Mouse (Mus musculus) forebrain, embryonic 14.5 days (tissue): ENCODE data around the gene Zscan20. TPM values are rescaled to one million over a fixed set of nuclear protein-coding genes. Genes with fewer than 3 reads are reported as not detected.
A peak's percentile ranks its signal among the peaks of the same experiment; 100 is the strongest.

Source experiments
- ATAC-seq: fragments of 200-750 bp; cut with Nextera tagmentation; 2 replicates; pipeline ENCODE4 v1.8.0; 2017; ENCODE audit warnings: mild to moderate bottlenecking, moderate library complexity
- DNase-seq: peaks from one replicate; pipeline ENCODE4 v3.0.0-alpha.2; 2015; ENCODE audit warnings: low spot score
- H3K27ac ChIP-seq: fragments of 300-500 bp; sonication (generic); 2 replicates; pipeline ENCODE4 v1.5.1; 2014; ENCODE audit warnings: low read depth, mild to moderate bottlenecking, control low read depth, low read length, moderate library complexity
- H3K27me3 ChIP-seq: fragments of 300-500 bp; sonication (generic); replicated peaks from 2 replicates; pipeline ENCODE4 v1.6.1; 2014; ENCODE audit warnings: low read length, control low read depth, mixed read lengths; ENCODE audit not compliant: control insufficient read depth, insufficient read depth
- H3K36me3 ChIP-seq: fragments of 300-500 bp; sonication (generic); 2 replicates; pipeline ENCODE4 v1.6.1; 2014; ENCODE audit warnings: low read length, control low read depth; ENCODE audit not compliant: control insufficient read depth, insufficient read depth
- H3K4me1 ChIP-seq: fragments of 300-500 bp; sonication (generic); 2 replicates; pipeline ENCODE4 v1.6.1; 2014; ENCODE audit warnings: antibody characterized with exemption, low read length, control low read depth; ENCODE audit not compliant: control insufficient read depth, insufficient read depth
- H3K4me2 ChIP-seq: fragments of 300-500 bp; sonication (generic); 2 replicates; pipeline ENCODE4 v1.6.1; 2014; ENCODE audit warnings: mild to moderate bottlenecking, control low read depth, low read length
- H3K4me3 ChIP-seq: fragments of 300-500 bp; sonication (generic); 2 replicates; pipeline ENCODE4 v1.5.1; 2014; ENCODE audit warnings: low read depth, low read length, control low read depth
- H3K9ac ChIP-seq: fragments of 300-500 bp; sonication (generic); 2 replicates; pipeline ENCODE4 v1.6.1; 2014; ENCODE audit warnings: mild to moderate bottlenecking, low read length, control low read depth, moderate library complexity
- H3K9me3 ChIP-seq: fragments of 300-500 bp; sonication (generic); replicated peaks from 2 replicates; pipeline ENCODE4 v1.6.1; 2016; ENCODE audit warnings: low read length, control low read depth, mixed read lengths; ENCODE audit not compliant: control insufficient read depth
- WGBS: fragments of 180-500 bp; shearing (Covaris S2); extraction: QIAGEN DNeasy Blood & Tissue Kit; methylation state at CpG from one replicate; pipeline ENCODE4 v1.1.7; 2014; 5-methylcytosine and 5-hydroxymethylcytosine counted together
- polyA plus RNA-seq: library from polyadenylated mRNA; unstranded; fragments of >200 nt; fragmentation: Nextera tagmentation; extraction: Ambion mirVana; gene quantifications from 2 replicates; pipeline ENCODE4 v1.2.1, GENCODE M21; 2014

Gene Zscan20
- polyA plus RNA-seq: 3.3 and 4.2 TPM in 2 replicates

- peaks cover 9% of the 10 kb centered on the region; the same call in 1 of the 2 replicates for H3K4me1 ChIP-seq
- WGBS: under 1% methylated on average over 24 of the region's 24 CpGs
- ATAC-seq (peak; percentile 98), DNase-seq (peak; percentile 100)
- no peaks in the 10 kb centered on the region for H3K36me3 ChIP-seq
- H3K27ac ChIP-seq: no peak within 1 kb of the TSS
- H3K4me2 ChIP-seq: peak within 1 kb of the TSS; percentile 48
- peak within 1 kb of the TSS; percentile 74 for H3K9ac ChIP-seq
- H3K4me3 ChIP-seq: peak within 1 kb of the TSS; percentile 53
- H3K27me3 ChIP-seq: no peaks in the 10 kb centered on the region
- no peaks in the 10 kb centered on the region for H3K9me3 ChIP-seq
Observed at GRCm38 (mm10) chr4:128609925-128610402, at the start of gene Zscan20. Gene Zscan20, minus strand, starts transcription at chr4:128610098.

DNA sequence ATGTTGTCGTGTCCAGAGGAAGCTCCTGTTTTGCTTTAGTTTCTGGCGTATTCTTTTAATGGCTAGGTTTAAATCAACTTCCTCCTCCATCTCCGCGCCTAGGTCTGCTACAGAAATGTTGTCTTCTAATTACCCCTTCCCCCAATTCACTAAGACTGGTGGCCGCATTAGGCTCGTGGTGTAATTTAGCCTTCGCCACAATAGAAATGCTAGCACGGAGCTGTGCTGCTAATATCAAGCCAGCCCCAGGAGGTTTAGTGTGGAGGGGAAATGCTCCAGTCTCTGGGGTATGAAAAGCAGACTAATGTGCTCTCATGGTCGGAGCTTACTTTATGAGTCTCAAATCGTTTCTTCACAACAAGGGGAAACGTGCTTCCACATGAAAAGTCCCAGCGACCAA lies 45.5 kb upstream of the Zscan20 start:
- ATAC-seq (no peak), DNase-seq (peak; percentile 52)
- H3K4me1 ChIP-seq: peaks cover 7% of the 10 kb centered on the region; the same call in 1 of the 2 replicates
- peak overlapping the region; percentile 73 for H3K9ac ChIP-seq
- peak overlapping the region; percentile 70 for H3K4me3 ChIP-seq
- WGBS: 3% methylated on average over 12 of the region's 12 CpGs
- H3K36me3 ChIP-seq: no peaks in the 10 kb centered on the region
- H3K27ac ChIP-seq: peak overlapping the region; percentile 77; the same call in 1 of the 2 replicates
- H3K27me3 ChIP-seq: 0 out of 2 replicates have a peak, but pooled peaks cover 6% of the 10 kb centered on the region
- H3K4me2 ChIP-seq: peak overlapping the region; percentile 94
- H3K9me3 ChIP-seq: no peaks in the 10 kb centered on the region

GRCm38 (mm10) chr4:128654505-128655381 lies 44.8 kb upstream of the Zscan20 start, which contains the start of gene Phc2:
Gene Phc2, plus strand, starts transcription at chr4:128654702.
- Histone ChIP-seq H3K36me3 (no peaks in the 10 kb centered on the region), H3K9me3 (no peaks in the 10 kb centered on the region), H3K4me1 (peaks cover 7% of the 10 kb centered on the region; the same call in 1 of the 2 replicates), H3K27ac (peak within 1 kb of the TSS; percentile 77), H3K4me3 (peak within 1 kb of the TSS; percentile 70), H3K27me3 (0 out of 2 replicates have a peak, but pooled peaks cover 6% of the 10 kb centered on the region), H3K4me2 (peak within 1 kb of the TSS; percentile 94), H3K9ac (peak within 1 kb of the TSS; percentile 73)
- peak; percentile 99 for ATAC-seq
- DNase-seq: peak; percentile 99
- under 1% methylated on average over 65 of the region's 85 CpGs for WGBS

DNA sequence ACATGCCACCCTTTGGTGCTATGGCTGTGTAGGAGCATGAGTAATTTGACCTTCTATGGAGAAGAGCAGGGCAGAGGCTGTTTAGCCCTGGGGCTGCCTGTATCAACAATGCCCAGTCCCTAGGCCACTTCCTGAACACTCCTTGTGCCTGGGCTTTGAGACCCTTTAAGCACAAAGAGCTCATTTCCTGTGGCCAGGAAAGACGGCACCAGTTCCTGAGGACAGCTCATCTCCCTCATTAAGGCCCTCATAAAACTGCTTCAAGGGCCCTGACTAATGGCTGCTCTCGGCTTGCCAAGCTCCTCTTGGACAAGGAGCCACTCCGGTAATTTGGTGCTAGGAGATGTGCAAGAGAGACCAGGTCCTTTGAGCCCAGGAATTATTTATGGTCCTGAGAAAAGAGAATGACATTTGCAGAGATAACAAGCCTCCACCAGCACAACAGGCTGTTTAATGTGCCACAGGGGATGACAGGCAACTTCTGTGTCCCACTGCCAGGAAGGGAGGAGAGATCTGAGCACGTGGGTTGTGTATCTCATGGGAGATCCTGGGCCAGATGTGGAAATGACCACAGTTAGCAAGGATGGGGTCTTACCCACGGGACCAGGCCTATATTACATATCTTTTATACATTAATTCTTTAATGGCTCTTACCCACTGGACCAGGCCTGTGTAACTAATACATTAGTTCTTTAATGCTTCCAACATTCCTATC lies 42.8 kb upstream of the Zscan20 start:
- WGBS: 59% methylated on average over 5 of the region's 5 CpGs
- H3K27ac ChIP-seq: no peak overlapping the region
- H3K36me3 ChIP-seq: no peaks in the 10 kb centered on the region

GRCm38 (mm10) chr4:128651530-128651929 lies 41.6 kb upstream of the Zscan20 start:
- WGBS: 58% methylated on average over 3 of the region's 3 CpGs
- Histone ChIP-seq H3K36me3 (no peaks in the 10 kb centered on the region), H3K27ac (no peak overlapping the region), H3K9ac (no peak overlapping the region), H3K4me2 (no peak overlapping the region), H3K4me3 (no peak overlapping the region), H3K27me3 (0 out of 2 replicates have a peak, but pooled peaks cover 4% of the 10 kb centered on the region), H3K4me1 (peaks cover 7% of the 10 kb centered on the region; the same call in 1 of the 2 replicates), H3K9me3 (no peaks in the 10 kb centered on the region)
- DNase-seq: no peak
- no peak for ATAC-seq

More for the DNA sequence above, 42.8 kb upstream of the Zscan20 start:
- no peak overlapping the region for H3K9ac ChIP-seq
- no peak for DNase-seq
- no peak for ATAC-seq
- 0 out of 2 replicates have a peak, but pooled peaks cover 6% of the 10 kb centered on the region for H3K27me3 ChIP-seq
- no peak overlapping the region for H3K4me3 ChIP-seq
- H3K9me3 ChIP-seq: no peaks in the 10 kb centered on the region
- peaks cover 7% of the 10 kb centered on the region; the same call in 1 of the 2 replicates for H3K4me1 ChIP-seq
- H3K4me2 ChIP-seq: no peak overlapping the region

DNA sequence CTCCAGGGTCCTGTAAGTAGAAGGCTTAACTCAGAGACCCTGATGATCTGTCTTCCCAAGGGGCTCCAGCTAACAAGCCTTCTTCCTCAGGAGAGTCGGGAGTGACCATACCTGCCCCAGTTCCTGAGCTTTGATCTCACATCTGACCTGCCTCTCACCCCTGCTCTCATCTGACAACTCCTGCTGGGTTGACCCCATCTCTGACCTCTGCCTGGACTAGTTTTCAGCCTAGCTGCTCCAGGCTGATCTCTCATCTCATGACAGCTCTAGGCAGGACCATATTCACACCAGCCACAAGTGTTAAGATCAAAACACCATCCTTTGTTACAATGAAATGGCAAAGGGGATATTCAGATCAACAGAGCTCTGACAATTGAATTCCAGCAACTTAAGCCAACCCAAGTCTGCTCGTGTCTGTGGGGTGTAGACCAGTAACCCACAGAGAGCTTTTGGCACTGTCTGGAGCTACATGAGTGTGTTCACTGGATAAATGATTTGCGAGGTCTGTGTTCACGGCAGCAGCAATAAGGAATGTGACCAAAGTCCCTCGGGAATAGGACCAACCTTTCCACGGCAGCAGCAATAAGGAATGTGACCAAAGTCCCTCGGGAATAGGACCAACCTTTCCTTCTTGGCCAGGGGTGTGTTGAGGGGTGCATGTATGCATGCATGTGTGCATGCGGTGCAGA lies 38.8 kb upstream of the Zscan20 start:
- Histone ChIP-seq H3K27ac (no peak overlapping the region), H3K4me2 (no peak overlapping the region), H3K27me3 (no peaks in the 10 kb centered on the region), H3K9me3 (no peaks in the 10 kb centered on the region), H3K36me3 (no peaks in the 10 kb centered on the region), H3K9ac (no peak overlapping the region), H3K4me3 (no peak overlapping the region), H3K4me1 (peaks cover under 1% of the 10 kb centered on the region; the same call in 1 of the 2 replicates)
- ATAC-seq (no peak), DNase-seq (no peak)
- WGBS: 65% methylated on average over 8 of the region's 8 CpGs

GRCm38 (mm10) chr4:128646762-128647161 lies 36.9 kb upstream of the Zscan20 start:
- Histone ChIP-seq H3K36me3 (no peaks in the 10 kb centered on the region), H3K9ac (no peak overlapping the region), H3K27ac (no peak overlapping the region), H3K4me3 (no peak overlapping the region), H3K9me3 (no peaks in the 10 kb centered on the region), H3K4me2 (no peak overlapping the region), H3K27me3 (no peaks in the 10 kb centered on the region), H3K4me1 (no peaks in the 10 kb centered on the region)
- ATAC-seq (no peak), DNase-seq (no peak)
- WGBS: 51% methylated on average over 7 of the region's 7 CpGs

- no peaks in the 10 kb centered on the region for H3K27me3 ChIP-seq
- no peak overlapping the region for H3K4me2 ChIP-seq
- H3K4me3 ChIP-seq: no peak overlapping the region
- 83% methylated on average over 6 of the region's 6 CpGs for WGBS
- H3K9me3 ChIP-seq: no peaks in the 10 kb centered on the region
- H3K9ac ChIP-seq: no peak overlapping the region
- no peaks in the 10 kb centered on the region for H3K36me3 ChIP-seq
- ATAC-seq (no peak), DNase-seq (no peak)
- no peaks in the 10 kb centered on the region for H3K4me1 ChIP-seq
- H3K27ac ChIP-seq: no peak overlapping the region
Observed at GRCm38 (mm10) chr4:128645896-128646295, 36.0 kb upstream of the Zscan20 start.
